Mouse (Mus musculus): ENCODE measurements around the gene Mterf1a.
"Not testable (repeated sequence)": the region's sequence is repeated elsewhere in the genome, so short reads cannot be mapped to it uniquely, and the experiment has no call there.

Mterf1a gene

DNA sequence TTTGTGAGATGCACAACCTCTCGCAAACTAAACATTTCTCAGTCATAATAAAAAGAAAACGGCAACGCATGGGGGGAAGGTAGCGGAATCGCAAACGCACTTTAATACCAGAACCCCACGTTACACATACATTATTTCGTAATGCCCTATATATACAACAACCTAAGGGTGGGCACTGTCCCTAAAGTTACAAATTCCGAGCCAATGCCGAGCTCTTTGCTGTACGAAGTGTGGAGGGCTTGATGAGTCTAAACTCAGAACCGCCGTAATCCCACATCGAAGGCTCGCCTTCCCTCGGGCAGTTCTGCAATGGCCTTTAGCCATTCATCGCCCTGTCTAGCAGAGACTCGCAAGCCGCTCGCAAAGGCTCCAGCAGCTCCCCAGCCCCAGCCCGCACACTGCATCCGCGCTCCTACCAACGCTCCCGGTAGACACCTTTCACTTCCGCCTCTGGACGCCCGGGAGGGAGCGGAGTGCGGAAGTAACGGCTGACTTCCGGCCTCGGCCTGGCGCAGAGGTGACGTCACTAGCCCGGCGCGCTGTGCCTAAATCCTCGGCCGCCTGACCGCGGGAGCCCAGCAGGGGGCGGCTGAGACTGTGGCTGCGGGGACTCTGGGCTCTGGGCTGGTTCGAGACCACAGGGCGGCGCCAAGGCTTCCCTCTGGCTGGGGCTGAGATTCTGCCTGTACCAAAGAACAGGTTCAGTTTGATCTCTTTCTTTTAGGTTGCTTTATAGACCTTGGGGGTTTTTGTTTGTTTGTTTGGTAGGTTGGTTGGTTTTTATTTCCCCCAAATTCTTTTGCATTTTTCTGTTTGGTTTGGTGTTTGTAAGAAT is at the start of gene Mterf1a:
Mterf1a (minus strand) TSS at position 475 of the 835 bp plus-strand sequence.
- DNase-seq (ENCODE audit: low spot score in 2 of 2), result peak in 1 of 2 experiments; percentile 19

- DNase-seq (ENCODE audit: low spot score in 2 of 2), result not testable (repeated sequence)
Observed at GRCm38 (mm10) chr5:3943169-3943568, 49.4 kb upstream of the Mterf1a start.

DNA sequence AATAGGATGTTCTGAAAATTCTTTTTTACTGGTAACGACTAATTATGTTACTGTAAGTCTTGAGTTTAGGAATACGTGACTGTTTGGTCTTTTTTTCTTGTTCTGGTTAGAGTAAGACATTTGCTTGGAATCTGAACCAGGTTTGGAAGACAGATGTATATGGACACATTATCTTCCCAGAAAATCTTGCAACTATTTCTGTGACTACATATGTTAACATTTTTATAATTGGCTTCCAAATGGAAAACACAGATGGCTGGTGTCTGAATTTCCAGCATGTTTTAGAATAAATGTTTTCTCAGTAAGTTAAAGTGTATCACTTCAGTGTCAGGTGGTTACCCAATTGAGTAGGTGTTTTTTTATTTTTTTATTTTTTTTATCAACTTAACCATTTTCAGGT is 47.5 kb upstream of the Mterf1a start:
- no peak for DNase-seq (ENCODE audit: low spot score in 2 of 2)

GRCm38 (mm10) chr5:3939335-3939734 is 45.6 kb upstream of the Mterf1a start:
- peak in 1 of 2 experiments; percentile 40 for DNase-seq (ENCODE audit: low spot score in 2 of 2)

GRCm38 (mm10) chr5:3938905-3939304 is 45.2 kb upstream of the Mterf1a start:
- DNase-seq (ENCODE audit: low spot score in 2 of 2), result no peak

DNA sequence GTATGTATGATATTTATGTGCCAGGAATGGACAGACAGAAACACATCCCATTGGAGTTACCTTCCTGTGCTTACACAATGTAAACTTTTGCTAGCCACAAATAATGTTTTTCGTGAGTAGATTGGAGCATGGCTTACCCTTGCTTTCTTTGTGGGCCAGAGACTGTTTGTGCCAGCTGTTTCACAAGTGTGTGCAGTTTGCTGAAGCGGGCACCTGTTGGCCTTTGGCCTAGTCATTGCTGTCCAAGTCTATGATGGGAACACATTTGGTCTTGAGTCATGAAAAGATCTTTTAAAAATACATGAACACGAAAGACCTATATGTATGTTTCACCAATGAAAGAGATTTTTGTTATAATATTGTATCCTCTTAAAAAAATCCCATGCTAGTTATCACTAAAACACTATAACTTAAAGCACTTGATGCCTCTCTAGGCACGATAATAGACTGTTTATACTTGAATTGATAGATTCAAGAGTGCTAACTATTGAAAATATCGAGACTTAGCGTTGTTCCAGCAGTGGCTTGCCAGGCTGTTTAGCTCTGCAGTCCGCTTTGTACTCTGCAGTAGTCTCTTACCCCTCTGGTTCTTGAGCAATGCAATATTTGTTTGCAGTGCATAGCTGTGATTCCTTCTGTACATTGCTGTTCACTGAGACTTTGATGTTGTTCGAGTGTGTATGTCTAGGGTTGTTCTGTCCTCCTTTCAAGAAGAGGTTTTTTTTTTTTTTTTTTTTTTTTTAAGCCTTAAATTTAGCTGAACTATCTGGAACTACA is 42.2 kb upstream of the Mterf1a start:
- no peak for DNase-seq (ENCODE audit: low spot score in 2 of 2)

DNA sequence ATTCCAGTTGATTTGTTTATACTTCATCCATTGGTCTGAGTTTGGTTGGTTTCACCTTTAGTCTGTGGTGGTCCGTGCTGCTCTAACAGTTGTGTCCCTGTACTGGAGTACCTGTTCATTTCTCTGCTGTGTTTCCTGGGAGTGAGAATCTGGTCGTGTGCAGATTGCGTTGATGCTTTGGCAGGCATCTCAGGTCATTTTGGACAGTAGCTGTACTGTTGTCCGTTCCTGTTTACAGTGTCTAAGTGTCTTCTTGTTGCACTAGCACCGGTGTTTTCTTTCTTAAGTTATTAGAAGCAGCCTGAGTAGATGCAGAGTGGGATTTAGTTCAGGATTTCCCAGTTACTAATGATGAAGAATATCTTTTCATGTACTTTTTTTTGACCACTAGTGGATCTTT is 41.5 kb upstream of the Mterf1a start:
- no peak for DNase-seq (ENCODE audit: low spot score in 2 of 2)

DNA sequence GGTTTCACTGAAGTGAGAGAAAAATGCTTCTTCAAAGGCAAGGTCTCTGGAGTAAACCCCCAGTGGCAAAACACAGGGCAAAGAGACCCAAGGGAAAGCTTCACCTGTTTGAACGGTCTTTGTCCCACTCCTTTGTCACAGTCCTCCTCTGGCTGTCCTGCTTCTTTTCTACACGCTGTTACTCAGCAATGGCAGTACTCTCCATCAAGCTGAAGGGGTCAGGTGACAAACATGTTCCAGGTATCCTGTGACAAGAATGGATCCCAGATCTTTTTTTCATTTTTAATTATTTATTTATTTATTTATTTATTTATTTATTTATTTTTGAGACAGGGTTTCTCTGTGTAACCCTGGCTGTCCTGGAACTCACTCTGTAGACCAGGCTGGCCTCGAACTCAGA is 39.8 kb upstream of the Mterf1a start:
- DNase-seq (ENCODE audit: low spot score in 2 of 2), result no peak

DNA sequence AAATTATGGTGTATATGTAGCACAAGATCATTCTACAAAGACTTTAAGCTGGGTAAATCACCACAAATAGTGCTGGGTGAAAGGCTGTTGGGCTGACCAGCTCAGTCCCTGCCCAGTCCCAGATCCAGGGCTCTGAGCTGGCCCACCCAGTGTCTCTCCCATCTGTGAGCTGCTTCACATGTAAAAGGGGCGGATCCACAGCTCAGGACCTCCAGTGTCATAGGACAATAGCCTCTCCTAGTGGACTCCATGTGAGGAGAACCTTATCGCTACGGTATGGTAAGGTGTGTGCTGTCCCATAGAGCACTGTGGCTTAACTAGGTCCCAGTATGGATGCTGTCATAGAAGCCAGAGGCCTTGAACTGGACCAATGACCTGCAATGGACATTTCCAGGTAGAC is 37.9 kb upstream of the Mterf1a start:
- DNase-seq (ENCODE audit: low spot score in 2 of 2), result no peak

- no peak for DNase-seq (ENCODE audit: low spot score in 2 of 2)
Observed at GRCm38 (mm10) chr5:3930760-3931159, 37.0 kb upstream of the Mterf1a start.

GRCm38 (mm10) chr5:3928690-3929046 is 34.9 kb upstream of the Mterf1a start:
- DNase-seq (ENCODE audit: low spot score in 2 of 2), result peak; percentile 28 to 68

GRCm38 (mm10) chr5:3927801-3928689 is 34.3 kb upstream of the Mterf1a start, which contains the start of gene Akap9:
Akap9 (plus strand) TSS chr5:3928054.
- DNase-seq (ENCODE audit: low spot score in 2 of 2), result peak; percentile 63 to 86

DNA sequence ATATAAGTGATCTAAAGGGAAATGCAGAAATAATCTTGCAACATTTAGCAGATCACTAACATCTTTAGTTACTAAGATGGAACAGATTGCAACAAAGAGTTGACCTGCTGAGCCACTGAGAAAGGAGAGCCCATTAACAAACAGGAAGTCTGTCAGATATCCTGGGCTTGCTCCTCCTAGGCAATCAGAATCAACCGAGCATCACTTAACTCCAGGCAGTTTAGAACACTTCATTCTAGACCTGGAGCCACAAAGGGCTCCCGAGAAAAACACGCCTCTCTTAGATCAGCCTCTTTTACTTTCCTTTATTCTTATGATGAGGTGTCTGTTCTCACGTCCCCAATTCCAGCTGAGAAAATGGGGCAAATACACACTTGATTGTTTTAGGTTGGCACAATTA is 32.9 kb upstream of the Mterf1a start:
- no peak for DNase-seq (ENCODE audit: low spot score in 2 of 2)

- no peak for DNase-seq (ENCODE audit: low spot score in 2 of 2)
Observed at GRCm38 (mm10) chr5:3922350-3922749, 28.6 kb upstream of the Mterf1a start.

DNA sequence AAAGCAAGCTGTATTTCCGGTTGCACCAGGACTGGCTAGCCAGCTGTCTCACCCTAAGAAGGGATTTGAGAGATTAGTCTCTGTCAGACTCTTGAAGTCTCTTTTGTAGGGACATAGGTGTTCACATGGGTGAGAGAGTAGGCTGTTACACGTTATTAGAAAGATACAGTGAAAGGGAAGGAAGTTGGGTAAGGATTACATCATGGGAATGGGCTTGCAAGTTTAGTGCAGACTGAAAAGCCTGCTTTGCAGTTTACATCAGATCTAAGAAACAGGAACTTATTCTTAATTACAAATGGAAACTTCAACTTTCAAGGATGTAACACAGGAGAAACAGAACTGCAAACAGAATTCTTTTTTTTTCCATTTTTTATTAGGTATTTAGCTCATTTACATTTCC is 11.7 kb upstream of the Mterf1a start:
- DNase-seq (ENCODE audit: low spot score in 2 of 2), result no peak

GRCm38 (mm10) chr5:3894294-3894619 is 524 bp upstream of the Mterf1a start:
- not testable (repeated sequence) for DNase-seq (ENCODE audit: low spot score in 2 of 2)

DNA sequence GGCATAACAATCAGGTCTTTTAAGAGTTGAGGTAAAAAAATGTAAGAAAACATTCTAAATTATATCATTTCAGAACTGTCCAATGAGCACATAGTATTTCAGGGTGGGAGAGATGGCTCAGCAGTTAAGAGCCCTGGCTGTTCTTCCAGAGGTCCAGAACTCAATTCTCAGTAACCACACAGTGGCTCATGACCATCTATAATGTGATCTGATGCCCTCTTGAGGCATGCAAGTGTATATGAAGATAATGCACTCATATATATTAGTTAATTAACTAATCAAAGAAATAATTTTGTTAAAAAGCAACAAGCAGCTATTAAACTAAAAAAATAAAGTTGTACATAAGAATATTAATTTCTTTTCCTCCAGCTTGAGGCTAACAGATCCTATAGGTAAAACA is 4.5 kb downstream of the Mterf1a start:
- no peak for DNase-seq (ENCODE audit: low spot score in 2 of 2)

- not testable (repeated sequence) for DNase-seq (ENCODE audit: low spot score in 2 of 2)
Observed at GRCm38 (mm10) chr5:3886862-3887261, 6.9 kb downstream of the Mterf1a start.

DNA sequence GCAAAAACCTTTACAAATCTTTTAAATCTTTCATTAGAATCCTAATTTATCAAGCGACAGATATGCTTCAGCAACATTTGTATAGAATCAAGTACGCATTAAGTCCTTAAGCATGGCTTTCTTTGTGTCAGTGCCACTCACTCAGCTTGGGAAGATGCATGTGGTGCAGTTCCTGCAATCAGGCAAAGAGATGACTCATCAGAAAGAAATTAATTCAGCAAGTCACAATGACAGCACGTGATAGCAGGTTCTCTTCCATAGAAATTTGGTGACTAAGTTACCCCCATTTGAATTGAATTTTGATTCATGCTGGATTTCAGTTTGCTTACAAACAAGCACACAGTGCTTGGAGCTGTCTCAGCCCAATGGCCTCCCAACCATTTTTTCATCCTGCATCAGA is 20.2 kb downstream of the Mterf1a start:
- DNase-seq (ENCODE audit: low spot score in 2 of 2), result no peak

- DNase-seq (ENCODE audit: low spot score in 2 of 2), result no peak
Observed at GRCm38 (mm10) chr5:3872348-3872747, 21.4 kb downstream of the Mterf1a start.

- DNase-seq (ENCODE audit: low spot score in 2 of 2), result no peak
Observed at GRCm38 (mm10) chr5:3870161-3870560, 23.6 kb downstream of the Mterf1a start.

DNA sequence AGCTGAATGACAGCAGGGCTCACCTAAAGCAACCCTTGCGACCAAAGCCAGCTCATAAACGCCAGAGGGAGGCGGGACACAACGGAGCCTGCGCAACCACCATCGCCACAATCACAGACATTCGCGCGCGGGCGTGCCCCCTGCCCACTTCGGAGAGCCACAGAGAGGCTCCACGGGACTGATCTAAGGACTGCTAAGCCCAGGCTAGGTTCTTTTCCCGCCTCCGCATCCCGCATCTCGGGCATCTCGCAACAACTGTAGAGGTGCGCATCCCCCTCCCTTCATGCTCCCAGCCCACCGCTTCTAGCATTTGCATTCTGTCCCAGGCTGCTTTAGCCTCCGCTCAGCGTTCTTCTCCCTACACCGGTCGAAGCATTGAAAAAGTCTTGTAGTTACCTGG is 48.7 kb downstream of the Mterf1a start, which contains the start of gene Lrrd1:
Lrrd1 (plus strand) TSS at position 148 of the 400 bp plus-strand sequence.
- DNase-seq (ENCODE audit: low spot score in 2 of 2), result no peak

Measured in spleen, postnatal 4 days (tissue).